Mouse (Mus musculus) kidney, adult 2 months (tissue): ENCODE measurements around the gene Stx8.

Source experiments
- CTCF ChIP-seq: fragments of 200-500 bp; conservative IDR thresholded peaks from 2 replicates; pipeline ENCODE4 v1.5.1; 2011; ENCODE audit warnings: low read depth, mild to moderate bottlenecking, control low read depth, low read length, moderate library complexity, mixed read lengths; ENCODE audit not compliant: insufficient read depth, insufficient read length
- POLR2A ChIP-seq: fragments of 200-500 bp; IDR thresholded peaks from one replicate; pipeline ENCODE4 v1.6.1; 2011; ENCODE audit warnings: low read depth, low read length, control low read depth

- no peak for TF ChIP-seq CTCF
- no peak for TF ChIP-seq POLR2A
Measured at GRCm38 (mm10) chr11:68216041-68216440, 250.0 kb downstream of the Stx8 start.
